Mouse (Mus musculus) mature B cell (primary cell): ENCODE results near the gene Fbxo10.
"Not testable (repeated sequence)": the region's sequence is repeated elsewhere in the genome, so short reads cannot be mapped to it uniquely, and the experiment has no call there.

Experiments
- in situ Hi-C: fragments of 300-500 bp; cut with MboI; formaldehyde crosslinking; loops from 2 replicates; pipeline ENCODE4 v1.14.3; 2019

The Fbxo10 gene

GRCm38 (mm10) chr4:45047286-45047887, 37.0 kb downstream of the Fbxo10 start:
- in situ Hi-C loops, result no loop called here

- in situ Hi-C loops, result no loop called here
Measured at GRCm38 (mm10) chr4:45046679-45047078, 37.7 kb downstream of the Fbxo10 start.

- in situ Hi-C loops, result no loop called here
Measured at GRCm38 (mm10) chr4:45040795-45041194, 43.6 kb downstream of the Fbxo10 start.

GRCm38 (mm10) chr4:45039546-45039945, 44.9 kb downstream of the Fbxo10 start:
- in situ Hi-C loops, result not testable (repeated sequence)

GRCm38 (mm10) chr4:45038879-45039278, 45.5 kb downstream of the Fbxo10 start:
- in situ Hi-C loops, result not testable (repeated sequence)

- in situ Hi-C loops, result no loop called here
Measured at GRCm38 (mm10) chr4:45037455-45038410, 46.7 kb downstream of the Fbxo10 start.

GRCm38 (mm10) chr4:45036571-45036970, 47.8 kb downstream of the Fbxo10 start:
- in situ Hi-C loops, result no loop called here

- in situ Hi-C loops, result no loop called here
Measured at GRCm38 (mm10) chr4:45036048-45036447, 48.4 kb downstream of the Fbxo10 start.

- in situ Hi-C loops, result no loop called here
Measured at GRCm38 (mm10) chr4:45034693-45035628, 49.4 kb downstream of the Fbxo10 start.

GRCm38 (mm10) chr4:45032586-45032985, 51.8 kb downstream of the Fbxo10 start:
- in situ Hi-C loops, result no loop called here

GRCm38 (mm10) chr4:45026459-45026858, 57.9 kb downstream of the Fbxo10 start:
- in situ Hi-C loops, result no loop called here

GRCm38 (mm10) chr4:45019009-45019408, 65.4 kb downstream of the Fbxo10 start:
- in situ Hi-C loops, result no loop called here

GRCm38 (mm10) chr4:45018452-45018980, 65.9 kb downstream of the Fbxo10 start, which contains the start of gene Polr1e:
Polr1e (plus strand) TSS chr4:45018583.
- in situ Hi-C loops, result no loop called here

- in situ Hi-C loops, result no loop called here
Measured at GRCm38 (mm10) chr4:45015615-45016014, 68.8 kb downstream of the Fbxo10 start.

- in situ Hi-C loops, result no loop called here
Measured at GRCm38 (mm10) chr4:45013537-45013936, 70.9 kb downstream of the Fbxo10 start.

- in situ Hi-C loops, result no loop called here
Measured at GRCm38 (mm10) chr4:45013031-45013431, 71.4 kb downstream of the Fbxo10 start.

GRCm38 (mm10) chr4:45012105-45012975, 72.1 kb downstream of the Fbxo10 start, which contains the start of gene Zbtb5:
Zbtb5 (minus strand) TSS chr4:45012412.
- in situ Hi-C loops, result no loop called here

GRCm38 (mm10) chr4:45011581-45012104, 72.8 kb downstream of the Fbxo10 start:
- in situ Hi-C loops, result no loop called here

- in situ Hi-C loops, result no loop called here
Measured at GRCm38 (mm10) chr4:45010806-45011415, 73.5 kb downstream of the Fbxo10 start.

GRCm38 (mm10) chr4:45005452-45005851, 79.0 kb downstream of the Fbxo10 start:
- in situ Hi-C loops, result no loop called here
